Comparison of ENCODE assay signal across 26 mouse cellular contexts in genomic region chr7:117268096-117268495, GRCm38 (mm10).
"Had no signal": no experiment of that assay in that cellular context is flagged by ENCODE, and none has a peak within 500 bp of the region (broad histone marks: within the 10 kb centered on the region; RNA-seq: fewer than 3 reads in every experiment).

No protein-coding gene starts in this region.

- H3K4me2 ChIP-seq: heart, embryonic 12.5 days; hindbrain, embryonic 12.5 days; hindbrain, embryonic 15.5 days; intestine, embryonic 15.5 days; limb, embryonic 12.5 days; liver, embryonic 11.5 days; liver, embryonic 13.5 days; liver, embryonic 15.5 days had no signal

- ATAC-seq: inflammation-experienced regulatory T-cells, adult 6 months; intestine, embryonic 15.5 days; intestine, postnatal 0 days had no signal

- H3K4me3 ChIP-seq: gastrocnemius, adult 2 months; heart, embryonic 10.5 days; heart, embryonic 12.5 days; hindbrain, embryonic 10.5 days; hindbrain, embryonic 12.5 days; hindbrain, embryonic 15.5 days; intestine, embryonic 15.5 days; left cerebral cortex, adult 2 months; limb, embryonic 10.5 days; limb, embryonic 12.5 days; liver, embryonic 13.5 days; liver, embryonic 15.5 days had no signal

- H3K36me3 ChIP-seq: heart, embryonic 10.5 days; heart, embryonic 12.5 days; hindbrain, embryonic 10.5 days; hindbrain, embryonic 12.5 days; hindbrain, embryonic 15.5 days; intestine, embryonic 15.5 days; limb, embryonic 10.5 days; limb, embryonic 12.5 days; liver, embryonic 13.5 days; liver, embryonic 15.5 days had no signal

- DNase-seq: gastrocnemius, adult 2 months; gastrocnemius, postnatal 10 days; gastrocnemius, postnatal 25 days; heart, adult 18-20 months; heart, postnatal 10 days; heart, postnatal 4 days; kidney, adult 18-20 months; kidney, adult 8-10 months; kidney, postnatal 10 days; kidney, postnatal 25 days; kidney, postnatal 4 days; liver; liver, embryonic 13.5 days had no signal

- H3K27me3 ChIP-seq: heart, embryonic 12.5 days; hindbrain, embryonic 12.5 days; hindbrain, embryonic 15.5 days; intestine, embryonic 15.5 days; liver, embryonic 13.5 days had no signal

- H3K4me1 ChIP-seq: hindbrain, embryonic 10.5 days; hindbrain, embryonic 12.5 days; intestine, embryonic 15.5 days; liver, embryonic 13.5 days; liver, embryonic 15.5 days had no signal

- H3K9me3 ChIP-seq: heart, embryonic 10.5 days; heart, embryonic 12.5 days; hindbrain, embryonic 10.5 days; hindbrain, embryonic 12.5 days; hindbrain, embryonic 15.5 days; intestine, embryonic 15.5 days; limb, embryonic 10.5 days; limb, embryonic 12.5 days; liver, embryonic 13.5 days; liver, embryonic 15.5 days had no signal

- H3K27ac ChIP-seq: gastrocnemius, adult 2 months; heart, embryonic 10.5 days; hindbrain, embryonic 10.5 days; hindbrain, embryonic 12.5 days; hindbrain, embryonic 15.5 days; intestine, embryonic 15.5 days; left cerebral cortex, adult 2 months; limb, embryonic 10.5 days; limb, embryonic 12.5 days; liver, embryonic 13.5 days; liver, embryonic 15.5 days had no signal

- H3K9ac ChIP-seq: heart, embryonic 12.5 days; hindbrain, embryonic 12.5 days; hindbrain, embryonic 15.5 days; intestine, embryonic 15.5 days; limb, embryonic 12.5 days; liver, embryonic 13.5 days; liver, embryonic 15.5 days had no signal
